Mouse (Mus musculus): Measurements from ENCODE around the gene Kcnq5. TPM values are rescaled to one million over a fixed set of nuclear protein-coding genes. Genes with fewer than 3 reads are reported as not detected.
"Not testable (repeated sequence)": the region's sequence is repeated elsewhere in the genome, so short reads cannot be mapped to it uniquely, and the experiment has no call there.

The Kcnq5 gene
- polyA plus RNA-seq, 1 experiment from 2014 or later, result 1.3 TPM

DNA sequence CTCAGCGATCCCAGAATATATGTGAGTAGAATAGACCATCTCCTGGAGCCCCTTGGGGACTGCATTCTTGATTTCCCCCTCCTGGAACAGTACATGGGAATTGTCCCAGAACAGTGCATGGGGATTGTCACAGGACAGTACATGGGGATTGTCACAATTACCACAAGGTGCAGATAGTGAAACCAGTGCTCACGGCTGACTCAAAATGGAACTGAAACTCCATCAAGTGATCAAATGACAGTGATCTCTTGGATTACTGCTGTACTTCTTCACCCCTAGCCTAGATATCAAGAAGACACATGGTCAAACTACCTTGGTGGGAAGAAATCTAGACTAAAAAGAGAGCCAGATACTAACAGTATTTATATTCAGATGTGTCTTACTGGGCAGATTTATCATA is 536.1 kb downstream of the Kcnq5 start:
- no peaks in the 10 kb centered on the region for H3K36me3 ChIP-seq (ENCODE audit: control insufficient read depth, insufficient read depth, low read length)
- ATAC-seq (ENCODE audit: low FRiP score), result no peak
- WGBS, result 92% methylated on average over 2 of the region's 2 CpGs
- H3K9ac ChIP-seq (ENCODE audit: low read depth, low read length), result no peak overlapping the region
- no peak overlapping the region for H3K4me2 ChIP-seq (replicated peaks; ENCODE audit: low read depth, low read length)
- no peaks in the 10 kb centered on the region for H3K4me1 ChIP-seq (replicated peaks; ENCODE audit: control insufficient read depth, insufficient read depth, low read length)
- no peak overlapping the region for H3K4me3 ChIP-seq (ENCODE audit: low read depth, low read length)
- no peak for DNase-seq (ENCODE audit: low spot score)
- H3K27me3 ChIP-seq (ENCODE audit: control insufficient read depth, insufficient read depth, low read length), result no peaks in the 10 kb centered on the region
- no peaks in the 10 kb centered on the region for H3K9me3 ChIP-seq (ENCODE audit: control insufficient read depth, low read length)
- H3K27ac ChIP-seq (ENCODE audit: low read depth, low read length), result no peak overlapping the region

DNA sequence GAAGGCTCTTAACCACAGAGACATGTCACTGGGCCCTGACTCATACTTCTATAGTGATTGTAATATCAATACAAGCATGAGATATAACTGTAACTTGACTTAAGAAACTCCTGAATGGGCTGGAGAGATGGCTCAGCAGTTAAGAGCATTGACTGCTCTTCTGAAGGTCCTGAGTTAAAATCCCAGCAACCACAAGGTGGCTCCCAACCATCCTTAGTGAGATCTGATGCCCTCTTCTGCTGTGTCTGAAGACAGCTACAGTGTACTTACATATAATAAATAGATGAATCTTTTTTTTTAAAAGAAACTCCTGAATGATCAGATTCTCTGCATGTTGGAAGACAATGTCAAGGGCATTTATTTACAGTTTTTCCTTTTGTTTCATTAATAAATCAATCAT is 542.4 kb downstream of the Kcnq5 start:
- Histone ChIP-seq H3K9ac (ENCODE audit: low read depth, low read length) (no peak overlapping the region), H3K27me3 (ENCODE audit: control insufficient read depth, insufficient read depth, low read length) (no peaks in the 10 kb centered on the region), H3K36me3 (ENCODE audit: control insufficient read depth, insufficient read depth, low read length) (no peaks in the 10 kb centered on the region), H3K9me3 (ENCODE audit: control insufficient read depth, low read length) (no peaks in the 10 kb centered on the region), H3K27ac (ENCODE audit: low read depth, low read length) (no peak overlapping the region), H3K4me1 (replicated peaks; ENCODE audit: control insufficient read depth, insufficient read depth, low read length) (no peaks in the 10 kb centered on the region), H3K4me3 (ENCODE audit: low read depth, low read length) (no peak overlapping the region), H3K4me2 (replicated peaks; ENCODE audit: low read depth, low read length) (no peak overlapping the region)
- DNase-seq (ENCODE audit: low spot score) (peak; percentile 10), ATAC-seq (ENCODE audit: low FRiP score) (no peak)

DNA sequence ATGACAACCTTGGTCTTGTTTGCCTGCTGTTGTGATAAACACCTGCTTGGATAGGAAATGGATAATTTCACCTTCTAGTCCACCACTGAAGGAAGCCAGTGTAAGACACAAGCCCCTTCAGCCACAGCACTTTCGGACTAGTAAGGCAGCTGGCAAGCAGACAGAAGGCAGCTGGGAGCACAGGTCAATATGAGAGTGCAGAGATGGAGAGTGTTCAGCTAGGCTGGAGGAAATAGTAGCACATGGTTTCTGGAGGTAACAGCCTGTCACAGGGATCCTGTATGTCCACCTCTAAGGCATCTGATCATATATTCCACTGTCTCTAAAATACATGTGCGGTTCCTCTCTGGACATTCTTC is 549.6 kb downstream of the Kcnq5 start:
- H3K4me1 ChIP-seq (replicated peaks; ENCODE audit: control insufficient read depth, insufficient read depth, low read length), result no peaks in the 10 kb centered on the region
- no peak overlapping the region for H3K27ac ChIP-seq (ENCODE audit: low read depth, low read length)
- no peak overlapping the region for H3K4me2 ChIP-seq (replicated peaks; ENCODE audit: low read depth, low read length)
- 91% methylated on average over 2 of the region's 2 CpGs for WGBS
- no peak overlapping the region for H3K9ac ChIP-seq (ENCODE audit: low read depth, low read length)
- H3K4me3 ChIP-seq (ENCODE audit: low read depth, low read length), result no peak overlapping the region
- H3K9me3 ChIP-seq (ENCODE audit: control insufficient read depth, low read length), result no peaks in the 10 kb centered on the region
- ATAC-seq (ENCODE audit: low FRiP score) (no peak), DNase-seq (ENCODE audit: low spot score) (no peak)
- H3K27me3 ChIP-seq (ENCODE audit: control insufficient read depth, insufficient read depth, low read length), result no peaks in the 10 kb centered on the region
- no peaks in the 10 kb centered on the region for H3K36me3 ChIP-seq (ENCODE audit: control insufficient read depth, insufficient read depth, low read length)

DNA sequence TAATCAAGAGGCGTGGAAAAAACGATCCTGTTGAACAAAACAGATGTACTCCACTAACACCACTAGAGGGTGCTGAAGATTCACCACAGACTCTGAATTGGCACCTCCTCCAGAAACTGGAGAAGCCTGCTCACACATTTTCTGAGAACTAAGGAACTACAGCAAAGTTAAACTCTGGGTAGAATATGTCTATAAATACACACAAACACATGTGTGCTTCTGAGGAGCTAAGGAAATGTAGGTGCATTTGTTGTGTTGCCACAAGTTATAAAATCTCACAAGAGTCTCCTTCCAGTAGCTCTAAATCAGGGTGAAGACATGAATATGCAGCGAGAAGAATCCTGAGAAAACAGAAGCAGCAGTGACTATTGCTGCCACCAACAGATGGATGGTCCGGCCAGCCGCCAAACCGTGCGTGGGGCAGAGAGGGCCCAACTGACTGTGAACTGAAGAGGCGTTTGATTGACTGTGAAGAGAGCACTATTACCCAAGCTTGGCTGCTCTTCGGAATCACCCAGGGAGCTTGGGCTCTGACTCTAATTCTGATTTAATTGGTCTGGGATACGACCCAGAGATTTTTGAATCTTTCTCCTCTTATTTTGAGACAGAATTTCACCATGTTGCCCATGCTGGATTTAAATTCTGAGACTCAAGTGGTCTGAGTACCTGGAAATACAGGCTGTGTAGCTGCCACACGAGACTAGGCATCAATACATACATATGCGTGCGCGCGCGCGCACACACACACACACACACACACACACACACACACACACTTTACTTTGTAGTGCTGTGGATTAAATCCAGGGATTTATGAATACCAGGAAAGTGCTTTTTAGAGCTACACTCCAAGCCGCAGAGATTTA is 550.2 kb downstream of the Kcnq5 start:
- Histone ChIP-seq H3K9me3 (ENCODE audit: control insufficient read depth, low read length) (no peaks in the 10 kb centered on the region), H3K27ac (ENCODE audit: low read depth, low read length) (no peak overlapping the region), H3K4me3 (ENCODE audit: low read depth, low read length) (no peak overlapping the region), H3K27me3 (ENCODE audit: control insufficient read depth, insufficient read depth, low read length) (no peaks in the 10 kb centered on the region), H3K9ac (ENCODE audit: low read depth, low read length) (no peak overlapping the region), H3K4me1 (replicated peaks; ENCODE audit: control insufficient read depth, insufficient read depth, low read length) (no peaks in the 10 kb centered on the region), H3K36me3 (ENCODE audit: control insufficient read depth, insufficient read depth, low read length) (no peaks in the 10 kb centered on the region), H3K4me2 (replicated peaks; ENCODE audit: low read depth, low read length) (no peak overlapping the region)
- DNase-seq (ENCODE audit: low spot score) (peak; percentile 78), ATAC-seq (ENCODE audit: low FRiP score) (peak; percentile 77)
- 59% methylated on average over 18 of the region's 18 CpGs for whole genome bisulfite sequencing

DNA sequence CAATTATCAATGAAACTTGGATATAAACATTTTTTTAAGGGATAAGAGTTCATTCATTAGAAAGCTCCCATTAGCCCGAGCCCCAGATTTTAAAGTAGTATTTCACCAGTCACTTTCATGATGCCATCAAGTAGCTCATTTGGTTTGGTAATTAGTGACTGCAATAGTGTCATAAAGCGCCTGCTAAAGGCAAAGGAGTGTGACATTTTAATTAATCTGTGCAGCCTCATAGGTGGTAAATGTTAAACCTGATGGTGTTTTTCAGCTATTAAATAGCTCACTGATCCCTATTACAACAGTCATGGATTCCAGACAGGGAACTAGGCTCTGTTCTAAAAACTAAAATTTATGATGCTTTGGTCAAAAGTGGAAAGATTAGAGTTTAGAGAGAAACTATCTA is 554.5 kb downstream of the Kcnq5 start:
- DNase-seq (ENCODE audit: low spot score), result no peak
- WGBS, result 77% methylated on average over 2 of the region's 2 CpGs

DNA sequence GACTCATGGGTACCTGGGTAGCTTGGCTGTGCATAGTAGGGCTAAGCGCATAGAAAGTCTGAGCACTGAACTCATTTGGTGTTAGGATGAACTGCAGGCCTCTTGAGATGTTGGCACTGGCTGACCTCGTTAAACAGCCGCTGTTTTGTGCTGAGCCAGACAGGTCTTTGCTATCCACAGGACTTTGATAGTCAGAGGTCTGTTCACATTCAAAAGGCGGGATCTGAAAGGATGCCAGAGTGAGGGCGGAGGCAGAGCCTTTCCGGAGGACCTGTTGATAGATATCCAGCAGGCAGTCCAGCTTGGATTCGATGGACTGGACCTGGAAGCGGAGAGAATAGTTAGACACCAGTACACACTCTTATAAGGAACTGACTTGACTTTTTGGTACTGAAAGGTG is 558.9 kb downstream of the Kcnq5 start:
- DNase-seq (ENCODE audit: low spot score), result no peak
- Histone ChIP-seq H3K9ac (ENCODE audit: low read depth, low read length) (no peak overlapping the region), H3K4me2 (replicated peaks; ENCODE audit: low read depth, low read length) (no peak overlapping the region), H3K9me3 (ENCODE audit: control insufficient read depth, low read length) (no peaks in the 10 kb centered on the region), H3K36me3 (ENCODE audit: control insufficient read depth, insufficient read depth, low read length) (no peaks in the 10 kb centered on the region), H3K27ac (ENCODE audit: low read depth, low read length) (no peak overlapping the region), H3K27me3 (ENCODE audit: control insufficient read depth, insufficient read depth, low read length) (no peaks in the 10 kb centered on the region), H3K4me3 (ENCODE audit: low read depth, low read length) (no peak overlapping the region), H3K4me1 (replicated peaks; ENCODE audit: control insufficient read depth, insufficient read depth, low read length) (no peaks in the 10 kb centered on the region)
- 81% methylated on average over 8 of the region's 8 CpGs for WGBS
- no peak for ATAC-seq (ENCODE audit: low FRiP score)

More for the DNA sequence above, 554.5 kb downstream of the Kcnq5 start:
- Histone ChIP-seq H3K4me2 (replicated peaks; ENCODE audit: low read depth, low read length) (no peak overlapping the region), H3K9me3 (ENCODE audit: control insufficient read depth, low read length) (no peaks in the 10 kb centered on the region), H3K4me3 (ENCODE audit: low read depth, low read length) (no peak overlapping the region), H3K4me1 (replicated peaks; ENCODE audit: control insufficient read depth, insufficient read depth, low read length) (no peaks in the 10 kb centered on the region), H3K27me3 (ENCODE audit: control insufficient read depth, insufficient read depth, low read length) (no peaks in the 10 kb centered on the region), H3K9ac (ENCODE audit: low read depth, low read length) (no peak overlapping the region), H3K36me3 (ENCODE audit: control insufficient read depth, insufficient read depth, low read length) (no peaks in the 10 kb centered on the region), H3K27ac (ENCODE audit: low read depth, low read length) (no peak overlapping the region)
- ATAC-seq (ENCODE audit: low FRiP score), result no peak

DNA sequence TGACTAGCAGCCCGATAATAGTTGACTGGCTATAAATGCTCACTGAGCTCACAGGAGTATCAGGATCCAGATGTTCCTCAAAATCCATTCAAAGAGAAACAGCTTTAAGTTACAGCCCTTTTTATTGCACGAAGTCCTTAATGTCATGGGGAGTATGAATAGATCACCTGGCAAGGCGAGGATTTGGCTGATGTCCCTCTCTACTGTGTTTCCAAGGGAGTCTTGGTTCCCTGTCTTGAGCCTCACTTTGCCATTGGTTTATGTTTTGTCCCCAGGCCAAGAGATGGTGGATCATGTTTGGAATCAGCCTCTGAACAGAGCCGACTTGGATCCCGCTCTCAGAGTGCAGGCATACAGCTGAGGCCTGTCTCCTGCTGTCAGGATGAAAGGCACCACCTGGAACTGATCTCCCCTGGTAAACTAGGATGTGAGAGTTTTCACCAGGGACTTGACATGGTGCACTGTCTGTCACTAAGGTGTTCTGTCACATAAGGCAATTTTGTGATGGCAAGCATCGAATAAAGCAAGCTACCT is 570.5 kb downstream of the Kcnq5 start:
- DNase-seq (ENCODE audit: low spot score) (no peak), ATAC-seq (ENCODE audit: low FRiP score) (no peak)
- H3K27me3 ChIP-seq (ENCODE audit: control insufficient read depth, insufficient read depth, low read length), result no peaks in the 10 kb centered on the region
- no peak overlapping the region for H3K27ac ChIP-seq (ENCODE audit: low read depth, low read length)
- H3K9me3 ChIP-seq (ENCODE audit: control insufficient read depth, low read length), result no peaks in the 10 kb centered on the region
- no peaks in the 10 kb centered on the region for H3K36me3 ChIP-seq (ENCODE audit: control insufficient read depth, insufficient read depth, low read length)
- H3K4me3 ChIP-seq (ENCODE audit: low read depth, low read length), result no peak overlapping the region
- no peak overlapping the region for H3K9ac ChIP-seq (ENCODE audit: low read depth, low read length)
- WGBS, result 79% methylated on average over 6 of the region's 6 CpGs
- H3K4me1 ChIP-seq (replicated peaks; ENCODE audit: control insufficient read depth, insufficient read depth, low read length), result no peaks in the 10 kb centered on the region
- H3K4me2 ChIP-seq (replicated peaks; ENCODE audit: low read depth, low read length), result no peak overlapping the region

DNA sequence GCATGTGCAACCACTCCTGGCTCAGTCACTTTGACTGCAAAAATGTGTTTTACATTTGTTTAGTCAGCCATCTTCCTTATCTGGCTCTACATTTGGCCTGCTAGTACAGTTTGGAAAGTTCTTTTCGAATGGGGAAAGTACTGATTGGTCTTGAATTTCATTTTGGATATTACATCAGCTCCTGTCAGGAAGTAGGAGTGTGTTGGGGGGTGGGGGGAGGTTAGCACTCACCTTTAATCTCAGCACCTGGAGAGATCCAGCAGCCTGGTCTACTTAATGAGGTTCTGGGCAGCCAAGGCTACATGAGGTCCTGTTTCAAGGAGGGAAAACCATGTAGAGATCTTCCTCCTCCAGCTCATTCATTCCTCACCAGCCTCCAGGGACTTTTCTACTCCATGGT is 578.5 kb downstream of the Kcnq5 start, which contains the start of gene Khdc1b:
Gene Khdc1b (plus strand): TSS at position 301 of the 400 bp plus-strand sequence.
- Histone ChIP-seq H3K4me2 (replicated peaks; ENCODE audit: low read depth, low read length) (no peak within 1 kb of the TSS), H3K36me3 (ENCODE audit: control insufficient read depth, insufficient read depth, low read length) (no peaks in the 10 kb centered on the region), H3K27me3 (ENCODE audit: control insufficient read depth, insufficient read depth, low read length) (no peaks in the 10 kb centered on the region), H3K4me1 (replicated peaks; ENCODE audit: control insufficient read depth, insufficient read depth, low read length) (no peaks in the 10 kb centered on the region), H3K9ac (ENCODE audit: low read depth, low read length) (no peak within 1 kb of the TSS), H3K9me3 (ENCODE audit: control insufficient read depth, low read length) (no peaks in the 10 kb centered on the region), H3K4me3 (ENCODE audit: low read depth, low read length) (no peak within 1 kb of the TSS), H3K27ac (ENCODE audit: low read depth, low read length) (no peak within 1 kb of the TSS)
- no peak for DNase-seq (ENCODE audit: low spot score)
- ATAC-seq (ENCODE audit: low FRiP score), result no peak
- 93% methylated on average over 1 of the region's 1 CpGs for WGBS

DNA sequence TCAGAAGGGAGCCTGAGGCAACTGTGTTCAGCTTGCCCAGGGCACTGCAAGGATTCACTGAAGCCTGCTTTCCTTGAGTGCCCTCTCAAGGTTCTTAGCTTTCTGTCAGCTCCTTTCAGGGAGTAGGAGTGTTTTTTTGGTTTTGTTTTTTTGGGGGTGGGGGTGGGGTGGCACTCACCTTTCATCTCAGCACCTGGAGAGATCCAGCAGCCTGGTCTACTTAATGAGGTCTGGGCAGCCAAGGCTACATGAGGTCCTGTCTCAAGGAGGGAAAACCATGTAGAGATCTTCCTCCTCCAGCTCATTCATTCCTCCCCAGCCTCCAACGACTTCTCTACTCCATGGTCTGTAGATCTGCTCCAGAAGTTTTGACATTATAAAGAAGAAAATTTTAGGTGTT is 593.7 kb downstream of the Kcnq5 start, which contains the start of gene Khdc1c:
Gene Khdc1c (plus strand): TSS at position 301 of the 400 bp plus-strand sequence.
- H3K4me1 ChIP-seq (replicated peaks; ENCODE audit: control insufficient read depth, insufficient read depth, low read length); H3K4me2 ChIP-seq (replicated peaks; ENCODE audit: low read depth, low read length); H3K27ac ChIP-seq (ENCODE audit: low read depth, low read length); H3K9me3 ChIP-seq (ENCODE audit: control insufficient read depth, low read length); H3K4me3 ChIP-seq (ENCODE audit: low read depth, low read length); ATAC-seq (ENCODE audit: low FRiP score); DNase-seq (ENCODE audit: low spot score); H3K27me3 ChIP-seq (ENCODE audit: control insufficient read depth, insufficient read depth, low read length); H3K36me3 ChIP-seq (ENCODE audit: control insufficient read depth, insufficient read depth, low read length); H3K9ac ChIP-seq (ENCODE audit: low read depth, low read length): not testable (repeated sequence)
- 81% methylated on average over 1 of the region's 1 CpGs for WGBS

Data from hindbrain, embryonic 11.5 days (tissue).